Mouse (Mus musculus) lung, postnatal 36 days (tissue): ENCODE results near the gene Ralgps2.

Source experiments
- DNase-seq: peaks from one replicate; pipeline ENCODE4 v3.0.0; 2022; ENCODE audit warnings: mixed read lengths

The Ralgps2 gene

GRCm38 (mm10) chr1:156939251-156940141 lies at the start of gene Ralgps2:
Gene Ralgps2 (minus strand): TSS chr1:156939626.
- DNase-seq = peak; percentile 58

GRCm38 (mm10) chr1:156987576-156987975 lies 48.1 kb upstream of the Ralgps2 start:
- DNase-seq = no peak

GRCm38 (mm10) chr1:156986641-156987345 lies 47.4 kb upstream of the Ralgps2 start:
- DNase-seq = no peak

- DNase-seq = peak; percentile 43
Measured at GRCm38 (mm10) chr1:156985657-156986640, 46.5 kb upstream of the Ralgps2 start.

- no peak for DNase-seq
Measured at GRCm38 (mm10) chr1:156983009-156983870, 43.8 kb upstream of the Ralgps2 start.

GRCm38 (mm10) chr1:156981975-156982374 lies 42.5 kb upstream of the Ralgps2 start:
- no peak for DNase-seq

- no peak for DNase-seq
Measured at GRCm38 (mm10) chr1:156979722-156980121, 40.3 kb upstream of the Ralgps2 start.

- no peak for DNase-seq
Measured at GRCm38 (mm10) chr1:156978656-156979055, 39.2 kb upstream of the Ralgps2 start.

- DNase-seq = no peak
Measured at GRCm38 (mm10) chr1:156973857-156974256, 34.4 kb upstream of the Ralgps2 start.

GRCm38 (mm10) chr1:156972391-156972790 lies 33.0 kb upstream of the Ralgps2 start:
- no peak for DNase-seq

- no peak for DNase-seq
Measured at GRCm38 (mm10) chr1:156971206-156971811, 31.9 kb upstream of the Ralgps2 start.

- DNase-seq = no peak
Measured at GRCm38 (mm10) chr1:156970641-156971040, 31.2 kb upstream of the Ralgps2 start.

GRCm38 (mm10) chr1:156968107-156968506 lies 28.7 kb upstream of the Ralgps2 start:
- no peak for DNase-seq

- no peak for DNase-seq
Measured at GRCm38 (mm10) chr1:156964586-156964932, 25.1 kb upstream of the Ralgps2 start.

GRCm38 (mm10) chr1:156963871-156964585 lies 24.6 kb upstream of the Ralgps2 start:
- no peak for DNase-seq

GRCm38 (mm10) chr1:156961481-156962265 lies 22.2 kb upstream of the Ralgps2 start:
- DNase-seq = no peak

- DNase-seq = no peak
Measured at GRCm38 (mm10) chr1:156959004-156959403, 19.6 kb upstream of the Ralgps2 start.

- no peak for DNase-seq
Measured at GRCm38 (mm10) chr1:156957360-156957759, 17.9 kb upstream of the Ralgps2 start.

GRCm38 (mm10) chr1:156955926-156956760 lies 16.7 kb upstream of the Ralgps2 start:
- DNase-seq = peak; percentile 56
